Mouse (Mus musculus): Measurements from ENCODE around the gene Inpp5d. TPM values are rescaled to one million over a fixed set of nuclear protein-coding genes. Genes with fewer than 3 reads are reported as not detected.

The Inpp5d gene
- polyA plus RNA-seq (2016; fragmentation: Nextera tagmentation; extraction: Ambion mirVana), result 16.0 and 17.1 TPM in 2 replicates

DNA sequence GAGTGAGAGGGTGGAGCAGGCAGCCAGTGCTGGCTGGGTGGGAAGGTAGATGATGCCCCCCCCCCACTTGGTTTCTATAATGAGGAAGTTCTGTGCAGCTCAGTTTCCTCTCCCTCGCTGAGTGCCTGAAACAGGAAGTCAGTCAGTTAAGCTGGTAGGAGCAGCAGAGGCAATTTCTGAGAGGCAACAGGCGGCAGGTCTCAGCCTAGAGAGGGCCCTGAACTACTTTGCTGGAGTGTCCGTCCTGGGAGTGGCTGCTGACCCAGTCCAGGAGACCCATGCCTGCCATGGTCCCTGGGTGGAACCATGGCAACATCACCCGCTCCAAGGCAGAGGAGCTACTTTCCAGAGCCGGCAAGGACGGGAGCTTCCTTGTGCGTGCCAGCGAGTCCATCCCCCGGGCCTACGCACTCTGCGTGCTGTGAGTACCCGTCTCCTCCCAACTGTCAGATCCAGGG lies at the start of gene Inpp5d:
TSS of gene Inpp5d (plus strand) at position 102 of the 458 bp plus-strand sequence.
- WGBS (ENCODE audit: insufficient replicate concordance), result 12% methylated on average over 12 of the region's 12 CpGs
- no peaks in the 10 kb centered on the region for H3K9me3 ChIP-seq (replicated peaks)
- peaks cover 61% of the 10 kb centered on the region for H3K4me1 ChIP-seq
- no peaks in the 10 kb centered on the region for H3K27me3 ChIP-seq (replicated peaks)
- peak within 1 kb of the TSS; percentile 60 for H3K4me3 ChIP-seq
- ATAC-seq, result peak; percentile 59
- peak within 1 kb of the TSS; percentile 75 for H3K4me2 ChIP-seq
- no peaks in the 10 kb centered on the region for H3K36me3 ChIP-seq
- H3K9ac ChIP-seq, result peak within 1 kb of the TSS; percentile 72
- H3K27ac ChIP-seq, result peak within 1 kb of the TSS; percentile 74

DNA sequence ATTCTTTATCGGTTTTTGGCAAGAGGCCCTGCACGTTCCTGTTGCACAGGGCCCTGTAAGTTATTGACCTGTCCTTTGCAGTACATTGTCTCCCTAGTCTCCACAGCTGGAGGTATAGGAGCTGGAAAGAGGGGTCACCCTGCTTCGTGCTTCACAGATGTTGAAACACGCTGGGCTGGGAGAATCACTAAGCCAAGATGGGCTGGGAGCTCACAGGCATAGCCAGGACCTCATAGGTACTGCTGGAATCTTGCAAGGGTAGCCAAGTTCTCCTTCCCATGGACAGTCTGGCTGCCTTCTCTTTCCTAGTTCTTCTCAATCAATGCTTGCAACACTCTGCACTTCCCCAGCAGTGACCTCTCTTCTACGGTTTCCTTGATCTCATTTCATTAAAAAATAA lies 46.9 kb upstream of the Inpp5d start:
- Histone ChIP-seq H3K9me3 (replicated peaks) (no peaks in the 10 kb centered on the region), H3K4me1 (no peaks in the 10 kb centered on the region), H3K36me3 (no peaks in the 10 kb centered on the region), H3K4me2 (peak overlapping the region; percentile 21), H3K9ac (no peak overlapping the region), H3K27me3 (replicated peaks) (no peaks in the 10 kb centered on the region; the same call in 1 of the 2 replicates), H3K4me3 (no peak overlapping the region; the same call in 1 of the 2 replicates), H3K27ac (no peak overlapping the region)
- WGBS (ENCODE audit: insufficient replicate concordance), result 46% methylated on average over 5 of the region's 5 CpGs
- peak; percentile 22 for ATAC-seq

DNA sequence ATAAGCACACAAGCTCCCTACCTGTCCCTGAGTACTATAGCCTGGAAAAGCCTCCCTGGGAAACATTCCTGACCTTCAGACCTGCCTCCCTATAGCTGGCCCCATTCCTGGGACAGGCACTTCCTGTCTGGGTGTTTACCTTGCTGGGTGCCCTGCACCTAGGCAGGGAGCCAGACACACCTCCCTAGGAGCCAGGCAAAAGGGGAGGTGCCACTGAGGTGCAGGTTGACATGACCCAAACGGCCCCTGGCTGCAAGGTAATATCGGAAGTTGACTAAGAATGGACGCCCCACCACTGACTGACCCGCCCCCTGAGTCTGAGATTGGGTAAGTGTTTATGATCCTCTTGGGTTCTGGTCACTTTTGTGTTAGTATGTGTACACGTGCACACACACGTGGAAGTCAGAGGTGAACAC lies 46.3 kb upstream of the Inpp5d start, which contains the start of gene Ngef:
TSS of gene Ngef (minus strand) at position 71 of the 416 bp plus-strand sequence.
- H3K27ac ChIP-seq, result no peak within 1 kb of the TSS
- no peaks in the 10 kb centered on the region for H3K4me1 ChIP-seq
- H3K9me3 ChIP-seq (replicated peaks), result no peaks in the 10 kb centered on the region
- no peaks in the 10 kb centered on the region for H3K36me3 ChIP-seq
- ATAC-seq, result peak; percentile 88
- WGBS (ENCODE audit: insufficient replicate concordance), result 54% methylated on average over 6 of the region's 6 CpGs
- no peaks in the 10 kb centered on the region; the same call in 1 of the 2 replicates for H3K27me3 ChIP-seq (replicated peaks)
- H3K4me2 ChIP-seq, result peak within 1 kb of the TSS; percentile 21
- H3K9ac ChIP-seq, result no peak within 1 kb of the TSS
- no peak within 1 kb of the TSS; the same call in 1 of the 2 replicates for H3K4me3 ChIP-seq

DNA sequence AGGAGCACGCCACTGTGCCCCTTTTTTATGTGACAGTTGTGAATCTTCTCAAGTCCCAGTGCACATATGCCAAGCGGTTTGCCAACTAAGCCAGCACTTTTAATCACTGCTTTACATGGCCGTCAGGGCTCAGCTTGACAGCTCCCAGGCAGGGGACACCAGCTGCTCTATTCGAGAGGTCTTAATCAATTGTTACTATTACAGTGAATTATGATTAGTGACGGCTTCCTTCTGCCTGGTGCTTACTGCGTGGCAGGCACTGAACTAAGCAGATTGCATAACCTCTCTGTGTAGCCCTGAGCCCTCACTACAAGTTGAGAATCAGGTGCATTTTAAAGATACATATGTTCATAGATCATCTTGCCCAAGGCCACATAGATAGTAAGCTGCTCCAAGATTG lies 45.8 kb upstream of the Inpp5d start:
- Histone ChIP-seq H3K9ac (no peak overlapping the region), H3K4me1 (no peaks in the 10 kb centered on the region), H3K4me3 (no peak overlapping the region), H3K36me3 (no peaks in the 10 kb centered on the region), H3K9me3 (replicated peaks) (no peaks in the 10 kb centered on the region), H3K27ac (no peak overlapping the region), H3K27me3 (replicated peaks) (no peaks in the 10 kb centered on the region; the same call in 1 of the 2 replicates), H3K4me2 (no peak overlapping the region)
- WGBS (ENCODE audit: insufficient replicate concordance), result 60% methylated on average over 6 of the region's 6 CpGs
- no peak for ATAC-seq

DNA sequence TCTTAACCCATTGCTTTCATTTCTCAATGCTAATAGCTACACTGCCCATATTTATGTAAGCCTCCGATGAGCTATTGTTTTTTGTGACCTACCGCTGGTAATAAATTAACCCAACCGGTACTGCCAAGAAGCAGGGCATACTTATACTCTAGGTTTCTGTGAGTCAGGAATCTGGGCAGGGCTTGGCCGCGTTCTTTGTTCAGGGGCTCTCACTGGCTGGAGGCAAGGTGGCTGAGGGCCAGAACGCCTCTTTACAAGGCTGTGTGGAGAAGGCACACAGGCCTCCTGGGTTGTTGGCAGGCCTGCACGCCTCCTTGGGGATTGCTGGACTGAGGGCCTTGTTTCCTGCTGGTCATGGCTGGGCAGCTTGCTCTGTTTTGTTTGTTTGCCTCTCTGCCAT lies 45.3 kb upstream of the Inpp5d start:
- Histone ChIP-seq H3K4me3 (no peak overlapping the region), H3K27ac (no peak overlapping the region), H3K9me3 (replicated peaks) (no peaks in the 10 kb centered on the region), H3K4me2 (no peak overlapping the region), H3K27me3 (replicated peaks) (no peaks in the 10 kb centered on the region; the same call in 1 of the 2 replicates), H3K4me1 (no peaks in the 10 kb centered on the region), H3K9ac (no peak overlapping the region), H3K36me3 (no peaks in the 10 kb centered on the region)
- ATAC-seq, result no peak
- 81% methylated on average over 7 of the region's 7 CpGs for WGBS (ENCODE audit: insufficient replicate concordance)

DNA sequence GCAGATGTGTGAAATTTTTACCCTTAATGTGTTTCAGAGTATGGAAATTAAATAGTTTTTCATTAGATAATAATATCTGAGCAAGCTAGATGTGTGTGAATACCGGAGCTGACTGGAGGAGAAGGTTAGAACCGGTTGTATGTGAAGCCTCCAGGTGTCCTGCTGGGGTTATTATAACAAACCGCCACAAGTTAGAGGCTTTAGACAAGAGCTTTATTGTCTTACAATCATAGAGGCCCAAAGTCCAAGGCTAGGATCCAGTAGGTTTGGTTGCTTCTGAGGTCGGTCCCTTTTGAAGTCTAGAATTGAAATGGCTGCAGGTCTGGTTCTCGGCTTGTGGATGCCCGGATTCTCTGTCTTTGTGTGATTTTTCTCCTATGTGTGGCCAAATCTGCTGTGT lies 41.1 kb upstream of the Inpp5d start:
- Histone ChIP-seq H3K4me2 (no peak overlapping the region), H3K27me3 (replicated peaks) (peaks cover 9% of the 10 kb centered on the region; the same call in 1 of the 2 replicates), H3K36me3 (no peaks in the 10 kb centered on the region), H3K9ac (no peak overlapping the region), H3K4me3 (no peak overlapping the region), H3K27ac (no peak overlapping the region), H3K4me1 (no peaks in the 10 kb centered on the region), H3K9me3 (replicated peaks) (no peaks in the 10 kb centered on the region)
- 75% methylated on average over 6 of the region's 6 CpGs for WGBS (ENCODE audit: insufficient replicate concordance)
- ATAC-seq, result no peak

DNA sequence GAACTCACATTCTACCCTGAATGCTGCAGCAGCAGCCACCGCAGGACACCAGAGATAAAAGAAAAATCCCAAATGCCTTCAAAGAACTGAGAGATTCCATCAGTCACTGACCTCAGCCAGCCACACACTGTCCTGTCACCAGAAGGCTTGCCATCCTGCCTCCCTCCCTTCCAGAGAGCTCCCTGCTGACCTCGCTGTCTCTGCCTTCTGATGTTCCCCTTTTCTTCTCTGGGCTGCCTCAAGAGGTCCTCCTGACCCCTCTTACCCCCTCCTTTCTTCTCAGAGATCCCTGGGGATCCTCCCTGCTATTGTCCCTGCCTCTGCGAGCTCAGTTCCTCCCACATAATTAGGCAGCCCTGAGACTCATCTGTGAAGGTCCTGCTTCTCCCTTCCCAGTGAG lies 39.3 kb upstream of the Inpp5d start:
- ATAC-seq, result no peak
- 10% methylated on average over 3 of the region's 3 CpGs for WGBS (ENCODE audit: insufficient replicate concordance)
- H3K4me3 ChIP-seq, result no peak overlapping the region
- H3K9ac ChIP-seq, result no peak overlapping the region
- no peaks in the 10 kb centered on the region for H3K4me1 ChIP-seq
- no peak overlapping the region for H3K27ac ChIP-seq
- no peaks in the 10 kb centered on the region for H3K36me3 ChIP-seq
- peaks cover 12% of the 10 kb centered on the region; the same call in 1 of the 2 replicates for H3K27me3 ChIP-seq (replicated peaks)
- H3K9me3 ChIP-seq (replicated peaks), result no peaks in the 10 kb centered on the region
- no peak overlapping the region for H3K4me2 ChIP-seq

DNA sequence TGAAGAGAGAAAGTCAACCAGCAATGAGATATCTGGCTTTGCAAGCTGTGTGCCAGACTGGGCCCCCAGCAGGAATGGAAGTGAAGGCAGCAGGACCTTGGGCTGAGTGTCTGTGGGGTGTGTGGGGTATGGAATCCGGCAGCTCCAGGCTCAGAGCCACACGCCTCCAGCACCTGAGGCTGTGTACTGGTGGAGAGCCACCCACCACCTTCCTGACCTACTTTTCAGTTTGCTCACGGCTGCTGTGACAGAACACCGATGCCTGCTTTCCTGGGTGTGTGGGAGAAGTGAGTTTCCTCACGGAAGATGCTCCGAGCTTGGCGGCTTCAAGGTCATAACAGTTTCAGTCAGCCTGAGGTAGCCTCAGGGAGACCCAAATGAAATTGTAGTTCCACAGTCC lies 30.9 kb upstream of the Inpp5d start:
- H3K4me3 ChIP-seq, result no peak overlapping the region
- H3K27me3 ChIP-seq (replicated peaks), result 0 out of 2 replicates have a peak, but pooled peaks cover under 1% of the 10 kb centered on the region
- H3K9ac ChIP-seq, result no peak overlapping the region
- H3K27ac ChIP-seq, result no peak overlapping the region
- 72% methylated on average over 7 of the region's 7 CpGs for WGBS (ENCODE audit: insufficient replicate concordance)
- no peaks in the 10 kb centered on the region for H3K9me3 ChIP-seq (replicated peaks)
- H3K4me2 ChIP-seq, result no peak overlapping the region
- H3K4me1 ChIP-seq, result 0 out of 2 replicates have a peak, but pooled peaks cover under 1% of the 10 kb centered on the region
- no peak for ATAC-seq
- H3K36me3 ChIP-seq, result no peaks in the 10 kb centered on the region

DNA sequence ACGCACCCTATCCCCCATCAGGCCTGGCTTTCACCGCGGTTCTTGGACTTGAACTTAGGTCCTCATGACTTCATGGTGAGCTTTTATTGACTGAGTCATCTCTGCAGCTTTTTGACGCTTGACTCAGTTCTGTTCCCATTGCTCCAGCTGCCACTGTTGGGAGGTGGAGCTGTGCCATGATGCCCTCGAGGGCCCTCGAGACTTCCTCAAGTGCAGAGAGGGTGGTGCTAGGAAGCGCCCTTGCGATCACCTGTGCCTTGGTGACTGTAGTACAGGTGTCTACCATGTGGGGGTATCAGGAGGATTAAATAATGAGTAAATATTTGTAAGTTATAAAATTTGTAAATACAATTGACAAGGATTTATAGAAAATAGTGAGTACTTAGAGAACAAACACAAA lies 30.1 kb upstream of the Inpp5d start:
- Histone ChIP-seq H3K4me3 (no peak overlapping the region), H3K27me3 (replicated peaks) (no peaks in the 10 kb centered on the region), H3K9me3 (replicated peaks) (no peaks in the 10 kb centered on the region), H3K27ac (no peak overlapping the region), H3K4me2 (no peak overlapping the region), H3K36me3 (no peaks in the 10 kb centered on the region), H3K9ac (no peak overlapping the region), H3K4me1 (0 out of 2 replicates have a peak, but pooled peaks cover 5% of the 10 kb centered on the region)
- ATAC-seq, result no peak
- WGBS (ENCODE audit: insufficient replicate concordance), result 73% methylated on average over 8 of the region's 8 CpGs

DNA sequence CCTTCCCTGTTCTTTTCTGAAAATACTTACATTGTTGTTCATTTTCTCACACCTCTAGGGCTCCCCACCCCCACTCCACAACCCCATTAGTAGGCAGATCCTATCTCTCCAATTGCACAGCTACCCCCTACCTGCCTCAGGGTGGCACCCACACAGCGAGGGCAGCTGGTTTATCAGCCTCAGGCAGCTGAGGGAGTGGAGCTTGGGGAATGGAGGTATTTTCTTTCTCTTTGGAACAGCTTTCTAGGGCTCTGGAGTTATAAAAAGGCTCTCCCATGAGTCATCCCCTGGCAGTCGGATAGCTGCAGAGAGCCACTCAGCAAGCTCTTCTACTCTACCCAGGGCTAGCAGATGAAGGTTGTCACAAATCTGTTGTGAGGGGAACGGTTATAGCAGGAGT lies 25.9 kb upstream of the Inpp5d start:
- H3K36me3 ChIP-seq, result no peaks in the 10 kb centered on the region
- H3K27ac ChIP-seq, result no peak overlapping the region
- H3K27me3 ChIP-seq (replicated peaks), result no peaks in the 10 kb centered on the region
- H3K9ac ChIP-seq, result no peak overlapping the region
- WGBS (ENCODE audit: insufficient replicate concordance), result 44% methylated on average over 3 of the region's 3 CpGs
- 0 out of 2 replicates have a peak, but pooled peaks cover 5% of the 10 kb centered on the region for H3K4me1 ChIP-seq
- no peak overlapping the region for H3K4me2 ChIP-seq
- no peak overlapping the region for H3K4me3 ChIP-seq
- ATAC-seq, result no peak
- no peaks in the 10 kb centered on the region for H3K9me3 ChIP-seq (replicated peaks)

DNA sequence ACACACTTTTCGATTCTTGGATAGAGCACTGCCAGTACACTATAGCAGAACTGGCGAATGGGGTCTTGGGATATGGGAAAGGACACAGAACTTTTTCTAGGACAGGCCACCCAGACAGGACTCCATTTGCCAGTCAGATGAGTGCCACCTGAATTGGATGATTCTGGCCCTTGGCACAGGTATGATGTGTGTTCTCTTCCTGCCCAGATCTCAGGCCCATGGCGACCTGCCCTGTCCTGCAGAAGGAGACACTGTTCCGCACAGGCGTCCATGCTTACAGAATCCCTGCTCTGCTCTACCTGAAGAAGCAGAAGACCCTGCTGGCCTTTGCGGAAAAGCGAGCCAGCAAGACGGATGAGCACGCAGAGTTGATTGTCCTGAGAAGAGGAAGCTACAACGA lies 25.4 kb upstream of the Inpp5d start:
- Histone ChIP-seq H3K4me3 (no peak overlapping the region), H3K9me3 (replicated peaks) (no peaks in the 10 kb centered on the region), H3K4me2 (no peak overlapping the region), H3K27me3 (replicated peaks) (no peaks in the 10 kb centered on the region), H3K27ac (no peak overlapping the region), H3K9ac (no peak overlapping the region), H3K4me1 (0 out of 2 replicates have a peak, but pooled peaks cover 5% of the 10 kb centered on the region), H3K36me3 (no peaks in the 10 kb centered on the region)
- no peak for ATAC-seq
- WGBS (ENCODE audit: insufficient replicate concordance), result 78% methylated on average over 10 of the region's 10 CpGs

DNA sequence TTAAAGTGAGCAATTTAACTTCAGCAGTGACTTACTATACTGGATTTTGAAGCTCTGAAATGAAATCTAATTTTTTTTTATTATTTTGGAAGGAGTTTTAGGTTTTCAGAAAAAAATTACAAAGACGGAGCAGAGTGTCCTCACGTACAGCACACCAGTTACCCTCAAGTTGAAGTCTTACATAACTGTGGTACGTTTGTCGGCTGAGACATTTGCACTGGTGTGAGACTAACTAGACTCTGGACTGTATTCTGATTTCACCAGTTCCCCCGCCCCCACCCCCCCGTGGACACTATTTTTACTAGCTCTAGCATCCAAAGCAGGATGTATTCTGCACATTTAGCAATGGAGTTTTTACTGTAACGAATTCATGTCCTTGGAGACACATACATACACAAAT lies 19.6 kb upstream of the Inpp5d start:
- WGBS (ENCODE audit: insufficient replicate concordance), result 54% methylated on average over 7 of the region's 7 CpGs
- H3K4me2 ChIP-seq, result no peak overlapping the region

DNA sequence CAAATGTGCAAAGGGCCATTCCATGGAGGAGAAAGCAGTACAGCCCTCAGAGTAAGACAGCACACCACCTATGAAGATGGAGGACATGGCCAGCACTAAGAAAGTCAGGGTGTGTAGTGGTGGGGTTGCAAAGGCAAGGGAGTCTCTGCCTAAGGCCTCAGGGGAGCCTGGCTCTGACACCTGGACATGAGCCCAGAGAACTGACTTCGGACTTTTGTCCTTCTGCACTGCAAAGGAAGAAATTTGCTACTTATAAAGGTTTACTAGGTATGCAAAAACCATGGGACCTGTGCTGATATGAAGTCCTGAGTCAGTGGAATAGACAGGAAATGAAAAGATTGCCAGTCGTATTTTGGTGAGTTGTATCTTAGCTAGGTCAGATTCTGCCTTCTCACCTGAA lies 18.3 kb upstream of the Inpp5d start:
- no peak overlapping the region for H3K9ac ChIP-seq
- H3K4me2 ChIP-seq, result no peak overlapping the region
- no peak overlapping the region for H3K27ac ChIP-seq
- ATAC-seq, result no peak
- no peak overlapping the region for H3K4me3 ChIP-seq
- 0 out of 2 replicates have a peak, but pooled peaks cover 15% of the 10 kb centered on the region for H3K27me3 ChIP-seq (replicated peaks)
- H3K9me3 ChIP-seq (replicated peaks), result no peaks in the 10 kb centered on the region
- no peaks in the 10 kb centered on the region for H3K36me3 ChIP-seq
- no peaks in the 10 kb centered on the region for H3K4me1 ChIP-seq
- 44% methylated on average over 2 of the region's 2 CpGs for WGBS (ENCODE audit: insufficient replicate concordance)

More for the DNA sequence above, 19.6 kb upstream of the Inpp5d start:
- H3K9ac ChIP-seq, result no peak overlapping the region
- no peaks in the 10 kb centered on the region for H3K9me3 ChIP-seq (replicated peaks)
- H3K4me3 ChIP-seq, result no peak overlapping the region
- H3K4me1 ChIP-seq, result no peaks in the 10 kb centered on the region
- no peaks in the 10 kb centered on the region for H3K36me3 ChIP-seq
- H3K27ac ChIP-seq, result no peak overlapping the region
- ATAC-seq, result no peak
- 0 out of 2 replicates have a peak, but pooled peaks cover 11% of the 10 kb centered on the region for H3K27me3 ChIP-seq (replicated peaks)
